Mouse (Mus musculus) retina, embryonic 14.5 days (tissue): Measurements from ENCODE around the gene Gpt2.
A peak's percentile ranks its signal among the peaks of the same experiment; 100 is the strongest.

ENCODE experiments used
- DNase-seq: peaks from one replicate; pipeline ENCODE4 v3.0.0-alpha.2; 2015; ENCODE audit warnings: low spot score

Gene Gpt2

DNA sequence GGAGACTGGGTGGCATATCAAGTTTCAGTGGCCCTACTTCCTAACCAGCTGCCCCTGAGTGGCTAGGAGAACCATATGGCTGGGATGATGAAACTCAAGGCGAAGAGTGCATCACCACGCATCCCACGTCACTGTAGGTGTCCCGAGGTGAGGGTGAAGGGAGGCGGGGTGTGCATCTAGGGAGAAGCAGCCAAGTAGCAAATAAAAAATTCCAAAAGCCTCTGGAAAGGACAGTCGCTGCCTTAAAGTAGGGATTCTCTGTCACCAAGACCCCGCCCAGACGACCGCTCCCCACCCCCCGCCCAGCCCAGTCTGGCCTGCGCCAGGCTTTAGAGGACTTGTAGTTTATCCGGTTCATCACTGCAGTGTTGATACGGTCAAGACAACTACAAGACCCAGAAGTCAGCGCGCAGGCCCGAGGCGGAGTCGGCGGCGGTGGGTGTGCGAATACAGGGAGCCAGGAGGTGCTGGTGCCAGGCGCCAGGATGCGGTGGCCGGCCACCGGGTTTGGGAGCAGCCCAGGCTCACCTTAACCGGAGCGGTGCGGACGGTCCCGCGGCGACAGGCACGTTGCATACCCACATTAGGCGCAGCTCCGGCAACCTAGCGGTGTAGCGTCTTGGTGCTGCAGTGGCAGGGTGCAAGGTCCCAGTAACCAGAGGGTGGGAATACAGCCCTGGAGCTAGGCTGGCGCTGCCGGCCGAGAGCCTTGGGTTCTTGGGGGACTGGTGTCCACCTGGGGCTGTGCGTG lies at the start of gene Gpt2:
TSS of gene Gpt2 (plus strand) at position 452 of the 751 bp plus-strand sequence.
- DNase-seq: peak; percentile 92

GRCm38 (mm10) chr8:85444092-85444491 lies 48.3 kb upstream of the Gpt2 start:
- no peak for DNase-seq

GRCm38 (mm10) chr8:85445936-85446685 lies 46.3 kb upstream of the Gpt2 start:
- no peak for DNase-seq

DNA sequence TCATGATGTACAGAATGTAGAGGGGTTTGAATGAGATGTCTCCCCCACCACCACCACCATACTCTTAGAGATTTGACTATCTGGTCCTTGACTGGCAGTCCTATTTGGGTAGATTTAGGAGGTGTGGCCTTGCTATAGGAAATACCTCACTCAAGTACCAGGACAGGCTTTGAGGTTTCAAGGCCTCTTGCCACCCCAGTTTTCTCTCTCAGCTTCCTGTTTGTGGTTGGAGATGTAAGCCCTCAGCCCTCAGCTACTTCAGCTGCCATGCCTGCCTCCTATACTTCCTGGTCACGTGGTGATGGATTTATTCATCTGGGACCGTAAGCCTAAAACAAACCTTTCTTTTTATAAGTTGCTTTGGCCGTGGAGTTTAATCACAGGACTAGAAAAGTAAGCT lies 42.0 kb upstream of the Gpt2 start:
- DNase-seq: no peak

DNA sequence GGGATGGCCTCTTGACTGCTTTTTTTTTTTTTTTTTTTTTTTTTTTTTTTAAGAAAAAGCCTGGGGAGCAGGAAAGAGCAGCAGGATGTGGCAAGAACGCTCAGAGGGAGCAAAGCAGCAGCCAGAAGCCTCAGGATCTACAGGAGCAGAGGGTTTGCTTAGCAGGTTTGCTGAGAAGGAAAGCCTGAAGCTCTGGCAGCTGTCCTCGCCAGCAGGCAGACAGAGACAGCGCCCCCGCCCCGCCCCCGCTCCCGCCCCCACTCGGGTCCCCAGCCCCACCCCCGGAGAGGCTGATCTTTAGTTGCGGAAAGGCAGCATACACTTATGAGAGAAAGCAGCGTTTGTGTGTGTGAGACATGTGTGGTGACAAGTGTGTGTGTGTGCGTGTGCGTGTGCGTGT lies 40.0 kb upstream of the Gpt2 start:
- DNase-seq: peak; percentile 7

DNA sequence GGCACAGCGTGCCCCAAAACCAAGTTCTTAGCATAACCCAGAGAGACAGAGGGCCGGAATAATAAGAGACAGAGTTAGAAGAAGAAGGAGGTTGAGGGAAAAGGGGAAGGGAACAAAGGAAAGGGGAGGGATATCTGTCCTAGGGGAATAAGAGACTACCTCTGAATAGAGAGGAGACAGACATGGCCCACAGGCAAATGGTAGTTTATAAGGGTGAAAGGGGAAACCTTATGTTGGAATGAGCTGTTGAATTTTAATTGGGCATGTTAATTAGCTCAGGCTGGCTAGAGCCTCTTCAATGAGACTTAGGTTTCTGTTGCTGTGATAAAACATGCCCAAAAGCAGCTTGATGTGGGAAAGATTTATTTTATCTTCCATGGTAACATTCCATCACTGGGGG lies 39.1 kb upstream of the Gpt2 start:
- no peak for DNase-seq

GRCm38 (mm10) chr8:85454750-85455149 lies 37.6 kb upstream of the Gpt2 start:
- no peak for DNase-seq

DNA sequence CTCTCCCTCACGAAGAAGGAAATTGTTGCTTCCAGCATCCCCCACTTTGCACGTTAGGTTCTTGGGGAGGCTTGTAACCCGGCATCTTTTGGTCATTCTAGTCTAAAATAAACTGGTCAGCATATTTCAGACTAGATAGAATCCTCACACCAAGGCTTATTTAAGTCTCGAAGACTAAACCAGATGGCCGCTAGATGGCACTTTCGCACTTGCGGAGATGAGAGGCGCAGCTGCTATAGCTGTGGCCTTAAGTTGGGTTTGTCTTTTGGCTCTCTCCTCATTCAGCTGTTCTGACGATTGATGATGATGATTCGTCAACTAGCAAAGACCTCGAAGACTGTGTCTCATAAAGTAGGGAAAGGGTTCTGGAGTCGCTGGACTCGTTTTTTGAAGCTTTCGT lies 35.8 kb upstream of the Gpt2 start:
- DNase-seq: peak; percentile 93

DNA sequence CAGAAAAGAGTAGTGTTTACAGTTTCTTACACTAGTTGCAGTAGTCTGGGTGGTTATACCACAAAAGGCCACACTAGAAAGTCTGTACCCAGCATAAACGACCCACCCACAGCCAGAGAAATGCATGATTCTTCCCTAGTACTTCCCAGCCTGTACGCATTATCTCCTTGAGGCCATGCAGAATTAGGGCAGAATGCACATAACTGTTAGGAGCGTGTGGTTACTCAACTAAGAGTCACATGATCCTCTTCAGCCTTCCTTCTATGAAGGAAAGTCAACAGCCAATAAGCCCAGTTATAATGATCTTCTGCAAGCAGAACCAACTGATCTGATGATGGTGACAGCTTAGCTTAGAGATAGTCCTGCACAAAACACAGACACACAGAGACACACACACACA lies 32.8 kb upstream of the Gpt2 start:
- no peak for DNase-seq

- DNase-seq: no peak
These were observed 31.6 kb upstream of the Gpt2 start for GRCm38 (mm10) chr8:85460804-85461203.

DNA sequence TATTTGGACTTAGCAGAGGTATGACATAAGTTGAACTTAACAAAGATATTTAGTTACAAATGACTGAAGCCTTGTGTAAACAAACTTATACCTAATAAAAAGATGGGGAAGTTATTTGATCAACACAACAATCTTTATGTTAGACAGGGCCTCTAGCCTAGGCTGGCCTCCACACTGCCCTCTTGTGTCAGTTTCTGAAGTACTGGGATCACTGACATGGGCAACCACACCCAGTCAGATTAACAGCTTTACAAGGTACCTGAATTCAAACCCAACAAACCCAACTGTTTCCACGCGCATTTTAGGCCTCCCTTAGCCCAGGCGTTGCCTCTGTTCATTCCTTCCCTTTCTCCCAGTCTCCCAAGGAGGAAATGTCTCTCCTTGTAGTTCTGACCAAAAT lies 31.0 kb upstream of the Gpt2 start:
- DNase-seq: peak; percentile 39

DNA sequence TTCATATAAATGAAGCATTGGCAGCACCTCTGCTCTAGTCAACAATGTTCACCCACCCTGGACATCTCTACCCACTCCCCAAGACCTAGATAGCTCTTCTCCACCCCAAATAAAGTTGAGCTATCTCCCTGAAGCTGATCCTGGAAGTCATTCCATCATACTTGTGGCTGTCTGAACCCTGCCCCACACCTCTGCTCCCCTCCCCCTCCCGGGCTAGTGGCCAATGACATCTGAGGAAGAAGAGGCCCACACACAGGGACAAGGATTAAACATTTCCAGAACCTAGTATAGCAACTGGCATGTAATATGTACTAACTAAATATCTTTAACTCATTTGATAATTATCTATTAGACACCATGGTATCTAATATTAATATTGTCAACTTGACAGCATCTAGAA lies 29.9 kb upstream of the Gpt2 start:
- no peak for DNase-seq

- no peak for DNase-seq
These were observed 28.1 kb upstream of the Gpt2 start for GRCm38 (mm10) chr8:85464316-85464715.

GRCm38 (mm10) chr8:85466056-85466455 lies 26.3 kb upstream of the Gpt2 start:
- no peak for DNase-seq

DNA sequence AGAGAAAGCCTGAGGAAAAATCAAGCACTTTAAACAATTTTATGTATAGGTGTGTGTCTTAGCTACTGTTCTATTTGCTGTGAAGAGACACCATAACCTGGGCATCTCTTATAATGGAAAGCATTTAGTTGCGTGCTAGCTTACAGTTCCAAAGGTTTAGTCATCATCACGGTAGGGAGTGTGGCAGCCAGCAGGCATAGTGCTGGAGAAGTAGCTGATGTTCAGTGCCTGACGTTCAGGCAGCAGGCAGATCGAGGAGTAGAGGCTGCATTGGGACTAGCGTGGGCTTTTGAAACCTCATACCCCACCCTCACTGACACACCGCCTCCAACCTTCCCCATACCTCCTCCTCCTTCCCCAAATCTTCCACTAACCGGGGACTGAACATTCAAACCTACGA lies 21.6 kb upstream of the Gpt2 start:
- no peak for DNase-seq

DNA sequence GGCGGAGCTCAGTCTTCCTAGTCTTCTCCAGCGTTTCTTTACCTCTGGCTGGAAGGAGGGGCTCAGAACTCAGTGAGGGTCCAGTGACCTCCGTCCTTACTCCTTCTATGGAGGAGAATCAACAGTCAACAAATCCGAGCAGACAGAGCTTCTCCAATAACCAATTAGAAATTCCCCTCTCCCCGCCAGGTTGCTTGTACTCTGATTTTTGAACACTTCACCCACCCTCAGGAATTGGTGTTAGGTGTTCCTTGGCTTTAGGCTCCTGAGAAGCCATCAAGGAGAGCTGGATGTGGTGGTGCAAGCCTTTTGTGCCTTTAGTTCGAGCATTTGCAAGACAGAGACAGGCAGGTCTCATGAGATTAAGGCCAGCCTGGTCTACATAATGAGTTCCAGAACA lies 19.6 kb upstream of the Gpt2 start:
- DNase-seq: no peak

DNA sequence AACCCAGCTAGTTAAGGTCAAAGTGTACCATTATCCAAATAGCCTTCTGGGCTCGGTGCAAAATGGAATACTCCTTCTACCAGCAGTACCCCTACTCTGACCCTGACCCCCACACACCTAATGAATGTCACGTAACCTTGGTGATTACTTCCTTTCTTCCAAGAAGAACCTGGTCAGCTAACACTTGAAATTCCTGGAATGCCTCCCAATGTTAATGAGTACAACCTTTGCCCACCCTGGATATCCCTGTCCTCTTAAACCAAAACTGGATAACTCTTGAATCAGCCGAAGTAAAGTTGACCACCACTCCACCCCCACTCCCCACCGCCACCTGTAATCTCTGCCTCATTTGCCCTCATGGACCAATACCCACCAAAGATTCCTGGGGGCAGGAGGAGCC lies 19.1 kb upstream of the Gpt2 start:
- DNase-seq: no peak

GRCm38 (mm10) chr8:85474924-85475323 lies 17.5 kb upstream of the Gpt2 start:
- no peak for DNase-seq

- DNase-seq: no peak
These were observed 15.3 kb upstream of the Gpt2 start for GRCm38 (mm10) chr8:85476970-85477545.

DNA sequence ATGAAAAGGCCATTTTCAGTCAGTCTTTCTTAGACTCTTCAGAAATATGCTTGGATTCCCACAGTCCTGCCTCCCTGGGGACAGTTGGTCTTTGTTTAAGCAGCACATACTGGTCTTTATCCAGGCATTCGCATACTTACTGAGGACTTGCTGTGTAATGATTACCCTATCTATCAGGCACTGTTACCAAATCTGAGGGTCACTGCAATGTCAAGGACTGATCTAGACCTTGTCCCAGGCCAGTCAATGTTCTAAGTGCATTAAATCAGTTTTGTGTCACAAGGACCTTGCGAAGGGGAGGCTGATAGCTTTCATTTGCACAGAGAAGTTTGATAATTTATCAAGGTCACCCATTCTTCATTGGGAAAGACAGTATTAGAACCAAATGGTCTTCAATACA lies 14.0 kb upstream of the Gpt2 start:
- DNase-seq: no peak

- DNase-seq: no peak
These were observed 12.7 kb upstream of the Gpt2 start for GRCm38 (mm10) chr8:85479710-85480109.

GRCm38 (mm10) chr8:85481900-85482299 lies 10.5 kb upstream of the Gpt2 start:
- peak; percentile 9 for DNase-seq

DNA sequence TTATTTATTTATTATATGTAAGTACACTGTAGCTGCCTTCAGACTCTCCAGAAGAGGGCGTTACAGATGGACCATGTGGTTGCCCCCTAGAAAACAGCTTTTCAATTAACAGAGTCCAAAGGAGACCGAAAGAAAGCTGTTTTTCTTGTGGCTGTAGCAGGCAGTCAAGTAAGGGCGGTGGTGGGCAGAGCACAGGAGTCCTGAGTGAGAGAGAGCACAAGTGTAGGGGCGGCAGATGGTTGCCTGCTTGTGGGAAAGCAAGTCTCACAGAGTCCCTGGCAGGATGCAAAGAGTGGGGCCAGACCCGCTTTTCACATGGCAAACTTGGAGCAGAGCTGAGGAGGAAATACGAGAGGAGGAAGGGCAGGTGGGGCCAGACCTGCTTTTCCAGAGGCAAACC lies 9.9 kb upstream of the Gpt2 start:
- DNase-seq: no peak
